Mouse (Mus musculus) heart, embryonic 14.5 days (tissue): Measurements from ENCODE around the gene Cyp3a13. TPM values are rescaled to one million over a fixed set of nuclear protein-coding genes. Genes with fewer than 3 reads are reported as not detected.
"Not testable (repeated sequence)": the region's sequence is repeated elsewhere in the genome, so short reads cannot be mapped to it uniquely, and the experiment has no call there.

ENCODE experiments used
- ATAC-seq: fragments of 200-750 bp; cut with Nextera tagmentation; 2 replicates; pipeline ENCODE4 v1.8.0; 2017; ENCODE audit warnings: low read depth, moderate TSS enrichment; ENCODE audit not compliant: insufficient number of reproducible peaks, insufficient read depth, low FRiP score
- H3K27ac ChIP-seq, 2 experiments: fragments of 200-500 bp in 1 of 2; fragments of 300-500 bp in 1 of 2; sonication (generic) in 1 of 2; replicated peaks in 1 of 2; 2 replicates each; pipeline ENCODE4 v1.5.1; 2012 to 2014; ENCODE audit warnings: low read depth in 2 of 2, low read length in 2 of 2, control low read depth in 1 of 2, mild to moderate bottlenecking in 1 of 2, mixed read lengths in 1 of 2; ENCODE audit not compliant: control insufficient read depth in 1 of 2, insufficient read depth in 1 of 2
- H3K27me3 ChIP-seq: fragments of 300-500 bp; sonication (generic); 2 replicates; pipeline ENCODE4 v1.6.1; 2014; ENCODE audit warnings: mild to moderate bottlenecking, low read length, control low read depth; ENCODE audit not compliant: control insufficient read depth, insufficient read depth
- H3K36me3 ChIP-seq: fragments of 300-500 bp; sonication (generic); 2 replicates; pipeline ENCODE4 v1.6.1; 2014; ENCODE audit warnings: mild to moderate bottlenecking, control low read depth, low read length, mixed read lengths; ENCODE audit not compliant: control insufficient read depth, insufficient read depth
- H3K4me1 ChIP-seq, 2 experiments: fragments of 200-500 bp in 1 of 2; fragments of 300-500 bp in 1 of 2; sonication (generic) in 1 of 2; 2 replicates each; pipeline ENCODE4 v1.6.1; 2012 to 2014; ENCODE audit warnings: low read length in 2 of 2, control low read depth in 1 of 2, mixed read lengths in 1 of 2; ENCODE audit not compliant: control insufficient read depth in 2 of 2, insufficient read depth in 2 of 2
- H3K4me2 ChIP-seq: fragments of 300-500 bp; sonication (generic); 2 replicates; pipeline ENCODE4 v1.6.1; 2014; ENCODE audit warnings: mild to moderate bottlenecking, low read length
- H3K4me3 ChIP-seq, 2 experiments: fragments of 200-500 bp in 1 of 2; fragments of 300-500 bp in 1 of 2; sonication (generic) in 1 of 2; 2 replicates each; pipeline ENCODE4 v1.5.1; 2012 to 2014; ENCODE audit warnings: low read length in 2 of 2, mild to moderate bottlenecking in 2 of 2, control low read depth in 1 of 2, low read depth in 1 of 2, moderate library complexity in 1 of 2; ENCODE audit not compliant: control insufficient read depth in 1 of 2, insufficient read depth in 1 of 2
- H3K9ac ChIP-seq: fragments of 300-500 bp; sonication (generic); 2 replicates; pipeline ENCODE4 v1.6.1; 2014; ENCODE audit warnings: mild to moderate bottlenecking, low read length
- H3K9me3 ChIP-seq: fragments of 300-500 bp; sonication (generic); 2 replicates; pipeline ENCODE4 v1.6.1; 2016; ENCODE audit warnings: low read length, control low read depth; ENCODE audit not compliant: control insufficient read depth
- WGBS: fragments of 180-500 bp; shearing (Covaris S2); extraction: QIAGEN DNeasy Blood & Tissue Kit; methylation state at CpG from one replicate; pipeline ENCODE4 v1.1.7; 2014; 5-methylcytosine and 5-hydroxymethylcytosine counted together
- polyA plus RNA-seq: library from polyadenylated mRNA; unstranded; fragments of >200 nt; fragmentation: Nextera tagmentation; extraction: Ambion mirVana; gene quantifications from 2 replicates; pipeline ENCODE4 v1.2.1, GENCODE M21; 2014

Gene Cyp3a13
- polyA plus RNA-seq, 1 experiment from 2014 or later, result not detected

- H3K4me2 ChIP-seq, H3K27me3 ChIP-seq, H3K4me1 ChIP-seq, ATAC-seq, H3K9me3 ChIP-seq, H3K36me3 ChIP-seq, H3K4me3 ChIP-seq, H3K27ac ChIP-seq, H3K9ac ChIP-seq: not testable (repeated sequence)
- WGBS, result 20% methylated on average over 1 of the region's 1 CpGs
These were observed 49.1 kb downstream of the Cyp3a13 start for GRCm38 (mm10) chr5:137872381-137872702.

DNA sequence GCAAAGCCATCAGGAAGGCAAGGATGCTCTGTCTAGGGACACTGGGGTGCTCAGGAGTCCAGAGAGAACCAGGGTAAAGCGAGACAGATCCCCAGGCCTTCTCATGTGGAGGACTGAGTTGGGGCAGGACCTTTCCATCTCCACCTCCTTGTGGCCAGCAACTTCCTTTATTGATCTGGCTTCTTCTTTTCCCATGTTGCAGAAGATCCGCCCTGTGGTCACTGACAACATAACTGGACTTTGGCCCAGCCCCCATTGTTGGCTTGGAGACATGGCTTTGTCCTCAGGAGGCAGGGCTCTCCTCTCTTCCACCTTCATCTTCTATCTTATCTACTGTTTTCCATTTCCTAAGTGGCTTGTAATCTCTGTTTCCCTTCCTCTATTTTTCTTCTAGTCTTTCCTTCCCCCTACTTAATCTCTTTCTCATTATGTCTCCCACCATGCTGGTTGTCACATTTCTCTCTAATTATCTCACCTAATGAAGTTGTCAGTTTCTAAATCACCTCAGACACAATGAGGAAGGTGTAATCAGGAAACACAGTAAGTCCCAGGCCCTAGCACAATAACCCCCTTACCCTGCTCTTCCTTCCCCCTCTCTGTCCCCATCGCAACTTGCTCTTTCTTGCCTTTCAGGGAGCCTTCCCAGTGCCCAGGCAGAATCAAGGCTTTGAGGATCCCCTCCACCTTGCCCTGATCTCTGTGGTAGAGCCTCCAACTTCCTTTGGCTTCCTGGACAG lies 49.6 kb downstream of the Cyp3a13 start, which contains the start of gene Pilrb2:
Pilrb2 (minus strand) TSS at position 172 of the 737 bp plus-strand sequence.
- not testable (repeated sequence) for ATAC-seq, H3K9ac ChIP-seq, H3K4me3 ChIP-seq, H3K4me2 ChIP-seq, H3K4me1 ChIP-seq, H3K9me3 ChIP-seq, H3K36me3 ChIP-seq, H3K27me3 ChIP-seq, H3K27ac ChIP-seq
- WGBS, result 37% methylated on average over 2 of the region's 3 CpGs

DNA sequence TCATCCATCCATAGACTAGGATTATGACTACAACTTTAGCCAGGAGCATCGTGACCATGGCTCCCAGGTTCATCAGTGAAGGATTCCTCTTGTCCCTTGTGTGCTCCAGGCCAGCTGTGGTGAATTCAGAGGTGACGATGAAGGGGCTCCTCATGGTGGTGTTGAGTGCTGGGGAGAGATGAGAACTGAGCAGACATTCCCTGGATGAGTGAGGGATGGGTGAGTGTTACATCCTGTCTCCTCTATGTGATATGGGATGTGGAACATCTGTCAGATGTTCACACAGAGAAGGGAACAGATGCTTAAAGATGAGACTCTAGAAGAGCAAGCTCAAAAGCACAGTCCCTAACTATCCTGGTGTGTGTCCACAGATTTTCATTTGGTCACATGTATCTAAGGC lies 52.8 kb downstream of the Cyp3a13 start:
- not testable (repeated sequence) for H3K27ac ChIP-seq, H3K27me3 ChIP-seq, H3K9me3 ChIP-seq, H3K4me1 ChIP-seq, ATAC-seq, H3K9ac ChIP-seq, H3K4me3 ChIP-seq, H3K36me3 ChIP-seq, H3K4me2 ChIP-seq
- 61% methylated on average over 2 of the region's 2 CpGs for WGBS

- H3K4me1 ChIP-seq, H3K36me3 ChIP-seq, H3K27ac ChIP-seq, H3K9me3 ChIP-seq, H3K4me3 ChIP-seq, H3K9ac ChIP-seq, H3K4me2 ChIP-seq, H3K27me3 ChIP-seq, ATAC-seq: not testable (repeated sequence)
- WGBS, result 79% methylated on average over 1 of the region's 1 CpGs
These were observed 57.4 kb downstream of the Cyp3a13 start for GRCm38 (mm10) chr5:137864008-137864407.

GRCm38 (mm10) chr5:137857960-137858710 lies 63.3 kb downstream of the Cyp3a13 start, which contains the start of gene Pilrb1:
TSS of gene Pilrb1 (minus strand) at chr5:137858106.
- not testable (repeated sequence) for H3K4me2 ChIP-seq, H3K9me3 ChIP-seq, H3K27ac ChIP-seq, ATAC-seq, H3K36me3 ChIP-seq, H3K4me3 ChIP-seq, H3K9ac ChIP-seq, H3K4me1 ChIP-seq, H3K27me3 ChIP-seq
- WGBS, result 70% methylated on average over 2 of the region's 2 CpGs

DNA sequence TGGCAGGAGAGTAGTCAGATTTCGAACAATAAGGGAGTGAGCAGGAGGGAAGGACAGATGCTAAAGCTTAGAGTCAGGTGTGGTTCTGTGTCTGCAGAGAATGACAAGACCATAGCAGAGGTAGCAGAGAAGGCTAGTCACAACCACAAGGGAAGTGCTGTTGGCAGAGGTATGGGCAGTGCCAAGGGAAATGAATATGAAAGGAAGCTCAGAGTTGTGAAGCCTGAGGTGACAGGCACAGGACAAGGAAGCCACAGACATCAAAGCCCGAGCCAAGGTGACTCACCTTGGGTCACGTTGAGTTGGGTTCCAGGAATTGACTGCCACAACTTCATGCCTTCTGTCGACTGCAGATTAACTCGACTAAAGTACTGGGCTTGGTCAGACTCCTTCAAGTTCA lies 64.5 kb downstream of the Cyp3a13 start:
- H3K4me3 ChIP-seq, H3K27me3 ChIP-seq, H3K4me1 ChIP-seq, H3K36me3 ChIP-seq, H3K9me3 ChIP-seq, H3K9ac ChIP-seq, H3K27ac ChIP-seq, ATAC-seq, H3K4me2 ChIP-seq: not testable (repeated sequence)
- 69% methylated on average over 4 of the region's 5 CpGs for WGBS

GRCm38 (mm10) chr5:137854907-137855306 lies 66.5 kb downstream of the Cyp3a13 start:
- WGBS, result 44% methylated on average over 3 of the region's 3 CpGs
- H3K4me2 ChIP-seq, H3K27ac ChIP-seq, H3K36me3 ChIP-seq, ATAC-seq, H3K9ac ChIP-seq, H3K4me1 ChIP-seq, H3K27me3 ChIP-seq, H3K4me3 ChIP-seq, H3K9me3 ChIP-seq: not testable (repeated sequence)
